Mouse (Mus musculus): ENCODE results near the gene Pagr1b. TPM values are rescaled to one million over a fixed set of nuclear protein-coding genes. Genes with fewer than 3 reads are reported as not detected.
A peak's percentile ranks its signal among the peaks of the same experiment; 100 is the strongest.

Gene Pagr1b
- total and polyA plus RNA-seq, 3 experiments = 0.30 to 6.6 TPM; not detected in 1

DNA sequence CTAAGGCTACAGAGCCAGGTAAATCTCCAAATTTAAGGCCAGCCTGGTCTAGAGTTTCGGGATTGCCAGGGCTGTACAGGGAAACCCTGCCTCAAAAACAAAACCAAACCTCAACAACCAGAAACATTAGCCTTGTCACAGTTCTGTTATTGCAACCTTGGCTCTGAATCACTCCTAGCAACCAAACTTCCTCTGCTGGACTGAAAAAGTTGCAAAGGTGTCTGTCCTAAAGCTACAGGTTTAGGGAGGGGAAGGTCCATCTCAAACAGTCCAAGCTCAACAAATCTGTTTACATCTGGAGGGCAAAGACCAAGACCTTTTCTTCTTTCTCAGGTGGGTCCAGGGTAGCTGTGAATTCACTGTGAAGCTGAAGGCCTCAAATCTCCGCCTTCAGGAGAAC lies 5.2 kb downstream of the Pagr1b start:
- dilution Hi-C loops (cut with MboI; ENCODE audit: extremely low pct_ligation_motif_present, extremely low pct_unique_long_range_greater_than_20kb, low sequenced_read_pairs) (no loop called here), in situ Hi-C loops (cut with MboI; ENCODE audit: low pct_ligation_motif_present, low pct_unique_long_range_greater_than_20kb, low sequenced_read_pairs) (loop anchor here (10.0 kb wide), 1 partner anchor 306 kb away; the partner anchor contains the start of gene Coro1a)
- Histone ChIP-seq H3K4me3 (replicated peaks in 1 of 3; ENCODE audit: low read depth in 2 of 3, low read length in 2 of 3, poor library complexity in 1 of 3) (no peak overlapping the region), H3K79me2 (replicated peaks; ENCODE audit: control insufficient read depth, extremely low read depth, insufficient read depth, poor library complexity, severe bottlenecking) (peaks cover 14% of the 10 kb centered on the region), H3K27me3 (replicated peaks) (no peaks in the 10 kb centered on the region), H3K9ac (ENCODE audit: insufficient read depth, low read depth) (no peak overlapping the region), H3K36me3 (replicated peaks in 1 of 2; ENCODE audit: control insufficient read depth in 1 of 2, insufficient read depth in 1 of 2, low read length in 1 of 2) (peaks cover 6 to 36% of the 10 kb centered on the region in 2 experiments), H3K4me2 (ENCODE audit: insufficient read depth, low read depth, poor library complexity, severe bottlenecking) (no peak overlapping the region), H3K9me3 (replicated peaks; ENCODE audit: low read length) (no peaks in the 10 kb centered on the region), H3K27ac (ENCODE audit: insufficient read depth, low read depth) (no peak overlapping the region), H3K4me1 (ENCODE audit: control insufficient read depth in 1 of 2, insufficient read depth in 2 of 2) (peaks cover 40 to 85% of the 10 kb centered on the region in 2 experiments)
- TF ChIP-seq ZNF384 (IDR thresholded peaks at IDR 0.05; ENCODE audit: low read depth, low read length) (no peak), UBTF (IDR thresholded peaks at IDR 0.05; ENCODE audit: low read depth, low read length) (no peak), KAT2A (IDR thresholded peaks at IDR 0.05; ENCODE audit: insufficient replicate concordance, low read length) (no peak), JUN (IDR thresholded peaks at IDR 0.05; ENCODE audit: insufficient read depth, low read depth, low read length) (no peak)
- DNase-seq (ENCODE audit: extremely low read depth) = no peak

- Histone ChIP-seq H3K27me3 (replicated peaks) (no peaks in the 10 kb centered on the region), H3K36me3 (replicated peaks in 1 of 2; ENCODE audit: control insufficient read depth in 1 of 2, insufficient read depth in 1 of 2, low read length in 1 of 2) (peaks cover 3 to 25% of the 10 kb centered on the region in 2 experiments), H3K27ac (ENCODE audit: insufficient read depth, low read depth) (peak overlapping the region; percentile 71), H3K4me1 (ENCODE audit: control insufficient read depth in 1 of 2, insufficient read depth in 2 of 2) (peaks cover 31 to 82% of the 10 kb centered on the region in 2 experiments), H3K4me3 (replicated peaks in 1 of 3; ENCODE audit: low read depth in 2 of 3, low read length in 2 of 3, poor library complexity in 1 of 3) (no peak overlapping the region), H3K79me2 (replicated peaks; ENCODE audit: control insufficient read depth, extremely low read depth, insufficient read depth, poor library complexity, severe bottlenecking) (peaks cover 14% of the 10 kb centered on the region), H3K9ac (ENCODE audit: insufficient read depth, low read depth) (no peak overlapping the region), H3K9me3 (replicated peaks; ENCODE audit: low read length) (no peaks in the 10 kb centered on the region), H3K4me2 (ENCODE audit: insufficient read depth, low read depth, poor library complexity, severe bottlenecking) (no peak overlapping the region)
- TF ChIP-seq HCFC1 (IDR thresholded peaks at IDR 0.05; ENCODE audit: low read depth, low read length) (no peak), MEF2A (IDR thresholded peaks at IDR 0.05; ENCODE audit: borderline replicate concordance, low read depth, low read length) (no peak), CHD2 (IDR thresholded peaks at IDR 0.05; ENCODE audit: low read length) (no peak), GABPA (IDR thresholded peaks at IDR 0.05; ENCODE audit: insufficient replicate concordance, low read depth, low read length) (no peak), RCOR1 (conservative IDR thresholded peaks at IDR 0.05; ENCODE audit: low read depth, low read length) (no peak), POLR2A (IDR thresholded peaks at IDR 0.05; ENCODE audit: low read depth, low read length) (no peak)
- DNase-seq (ENCODE audit: extremely low read depth) = no peak
- dilution Hi-C loops (cut with MboI; ENCODE audit: extremely low pct_ligation_motif_present, extremely low pct_unique_long_range_greater_than_20kb, low sequenced_read_pairs) (no loop called here), in situ Hi-C loops (cut with MboI; ENCODE audit: low pct_ligation_motif_present, low pct_unique_long_range_greater_than_20kb, low sequenced_read_pairs) (loop anchor here (10.0 kb wide), 1 partner anchor 305 kb away; the partner anchor contains the start of gene Coro1a)
Observed at GRCm38 (mm10) chr7:127009307-127010085, 6.8 kb downstream of the Pagr1b start.

Measured in CH12.LX (cell line).